Mouse (Mus musculus) liver, postnatal 0 days (tissue): Measurements from ENCODE around the gene Gm42421.

Experiments used
- CTCF ChIP-seq: sonication (generic); IDR thresholded peaks from 2 replicates; pipeline ENCODE4 v1.5.1; 2016; ENCODE audit warnings: antibody characterized with exemption, low read depth
- EP300 ChIP-seq: IDR thresholded peaks from 2 replicates; pipeline ENCODE4 v1.6.1; 2016; ENCODE audit warnings: antibody characterized with exemption, low read depth, mild to moderate bottlenecking

DNA sequence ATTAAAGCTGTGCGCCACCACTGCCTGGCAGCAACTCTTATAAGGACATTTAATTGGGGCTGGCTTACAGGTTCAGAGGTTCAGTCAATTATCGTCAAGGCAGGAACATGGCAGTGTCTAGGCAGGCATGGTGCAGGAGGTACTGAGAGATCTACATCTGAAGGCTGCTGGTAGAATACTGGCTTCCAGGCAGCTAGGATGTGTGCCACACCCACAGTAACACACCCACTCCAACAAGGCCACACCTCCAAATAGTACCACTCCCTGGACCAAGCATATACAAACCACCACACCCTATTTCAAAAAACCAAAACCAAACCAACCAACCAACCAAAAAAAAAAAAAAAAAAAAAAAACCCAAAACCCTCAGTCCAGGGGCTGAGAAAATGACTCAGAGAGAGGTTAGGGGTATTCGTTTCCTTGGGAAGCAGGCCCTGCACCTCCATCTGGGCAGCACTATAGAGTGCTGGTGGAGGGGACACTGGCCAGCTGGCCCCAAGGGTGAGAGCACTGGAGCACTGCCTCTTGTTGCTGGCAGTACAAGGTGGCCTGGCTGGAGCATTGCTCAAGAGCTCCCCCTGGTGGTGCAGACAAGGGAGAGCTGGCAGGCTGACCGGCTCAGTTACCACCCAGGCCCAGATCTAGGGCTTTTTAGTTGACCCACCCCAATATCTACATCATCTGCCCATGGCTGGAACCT is 47.1 kb downstream of the Gm42421 start:
- TF ChIP-seq CTCF (peak; percentile 98), EP300 (no peak)
